Mouse (Mus musculus) liver, adult 2 months (tissue): ENCODE results near the gene Syne3.

Experiments used
- CTCF ChIP-seq: fragments of 200-500 bp; IDR thresholded peaks from 2 replicates; pipeline ENCODE4 v1.5.1; 2011; ENCODE audit warnings: low read depth, low read length, control low read depth
- POLR2A ChIP-seq: fragments of 200-500 bp; IDR thresholded peaks from 2 replicates; pipeline ENCODE4 v1.6.1; 2011; ENCODE audit warnings: low read length, control low read depth; ENCODE audit not compliant: insufficient read depth; ENCODE audit errors: extremely low read depth

DNA sequence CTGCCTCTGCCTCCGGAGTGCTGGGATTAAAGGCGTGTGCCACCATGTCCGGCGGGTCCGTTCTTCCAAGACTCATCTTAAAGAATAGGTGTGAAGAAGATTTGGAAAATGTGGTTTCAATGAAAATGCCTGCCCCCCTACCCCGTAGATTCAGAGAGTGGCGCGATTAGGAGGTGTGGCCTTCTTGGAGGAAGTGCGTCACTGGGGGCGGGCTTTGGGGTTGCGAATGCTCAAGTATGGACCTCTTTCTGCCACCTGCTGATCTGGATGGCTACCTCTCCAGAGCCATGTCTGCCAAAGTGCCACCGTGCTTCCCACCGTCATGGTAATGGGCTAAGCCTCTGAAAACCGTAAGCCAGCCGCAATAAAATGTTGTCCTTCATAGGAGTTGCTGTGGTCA lies 44.4 kb upstream of the Syne3 start:
- TF ChIP-seq CTCF (no peak), POLR2A (no peak)
